Mouse (Mus musculus) midbrain, embryonic 11.5 days (tissue): Measurements from ENCODE around the gene Asb9. TPM values are rescaled to one million over a fixed set of nuclear protein-coding genes. Genes with fewer than 3 reads are reported as not detected.

Experiments
- ATAC-seq: fragments of 200-750 bp; cut with Nextera tagmentation; 2 replicates; pipeline ENCODE4 v1.8.0; 2017; ENCODE audit warnings: moderate TSS enrichment, moderate library complexity; ENCODE audit not compliant: low FRiP score
- DNase-seq: peaks from one replicate; pipeline ENCODE4 v3.0.0; 2015; ENCODE audit warnings: low spot score; ENCODE audit errors: missing footprints
- H3K27ac ChIP-seq: fragments of 300-500 bp; sonication (generic); 2 replicates; pipeline ENCODE4 v1.5.1; 2014; ENCODE audit warnings: low read depth, low read length
- H3K27me3 ChIP-seq: fragments of 300-500 bp; sonication (generic); 2 replicates; pipeline ENCODE4 v1.6.1; 2014; ENCODE audit warnings: mild to moderate bottlenecking, low read length, moderate library complexity, mixed read lengths; ENCODE audit not compliant: control insufficient read depth, insufficient read depth
- H3K36me3 ChIP-seq: fragments of 300-500 bp; sonication (generic); 2 replicates; pipeline ENCODE4 v1.6.1; 2014; ENCODE audit warnings: mild to moderate bottlenecking, low read length, moderate library complexity, mixed read lengths; ENCODE audit not compliant: control insufficient read depth, insufficient read depth
- H3K4me1 ChIP-seq: fragments of 300-500 bp; sonication (generic); 2 replicates; pipeline ENCODE4 v1.6.1; 2014; ENCODE audit warnings: low read length; ENCODE audit not compliant: control insufficient read depth, insufficient read depth
- H3K4me2 ChIP-seq: fragments of 300-500 bp; sonication (generic); 2 replicates; pipeline ENCODE4 v1.6.1; 2014; ENCODE audit warnings: mild to moderate bottlenecking, moderate library complexity
- H3K4me3 ChIP-seq: fragments of 300-500 bp; sonication (generic); 2 replicates; pipeline ENCODE4 v1.5.1; 2014; ENCODE audit warnings: low read depth, low read length
- H3K9ac ChIP-seq: fragments of 300-500 bp; sonication (generic); 2 replicates; pipeline ENCODE4 v1.6.1; 2014; ENCODE audit warnings: low read length
- H3K9me3 ChIP-seq: fragments of 300-500 bp; sonication (generic); 2 replicates; pipeline ENCODE4 v1.6.1; 2016; ENCODE audit warnings: low read length; ENCODE audit not compliant: control insufficient read depth
- WGBS: fragments of 180-500 bp; shearing (Covaris S2); extraction: QIAGEN DNeasy Blood & Tissue Kit; methylation state at CpG from one replicate; pipeline ENCODE4 v1.1.7; 2014; 5-methylcytosine and 5-hydroxymethylcytosine counted together
- polyA plus RNA-seq: library from polyadenylated mRNA; unstranded; fragments of >200 nt; fragmentation: Nextera tagmentation; extraction: Ambion mirVana; gene quantifications from 2 replicates; pipeline ENCODE4 v1.2.1, GENCODE M21; 2014

Gene Asb9
- polyA plus RNA-seq, 1 experiment from 2014 or later, result 0.63 TPM

DNA sequence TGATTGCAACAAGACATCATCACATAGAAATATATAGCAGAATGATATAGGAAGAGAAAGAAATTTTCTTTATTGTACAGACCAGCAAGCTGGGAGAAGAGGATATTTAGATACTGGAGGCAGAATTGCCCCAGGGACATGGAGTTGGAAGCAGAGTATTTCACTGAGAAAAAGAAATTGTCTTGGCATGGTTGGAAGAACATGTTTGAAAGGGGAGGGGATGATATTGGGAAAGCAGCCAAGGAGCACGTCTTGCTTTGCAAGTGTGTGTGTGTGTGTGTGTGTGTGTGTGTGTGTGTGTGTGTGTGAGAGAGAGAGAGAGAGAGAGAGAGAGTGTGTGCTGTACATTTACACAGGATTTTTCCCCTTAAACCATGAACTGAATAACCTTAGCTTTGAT is 64.1 kb downstream of the Asb9 start:
- Histone ChIP-seq H3K36me3 (no peaks in the 10 kb centered on the region), H3K27ac (no peak overlapping the region), H3K4me3 (no peak overlapping the region), H3K4me2 (no peak overlapping the region), H3K27me3 (0 out of 2 replicates have a peak, but pooled peaks cover 2% of the 10 kb centered on the region), H3K9ac (no peak overlapping the region), H3K4me1 (no peaks in the 10 kb centered on the region), H3K9me3 (no peaks in the 10 kb centered on the region)
- no peak for DNase-seq
- 77% methylated on average over 1 of the region's 1 CpGs for WGBS
- ATAC-seq, result no peak

DNA sequence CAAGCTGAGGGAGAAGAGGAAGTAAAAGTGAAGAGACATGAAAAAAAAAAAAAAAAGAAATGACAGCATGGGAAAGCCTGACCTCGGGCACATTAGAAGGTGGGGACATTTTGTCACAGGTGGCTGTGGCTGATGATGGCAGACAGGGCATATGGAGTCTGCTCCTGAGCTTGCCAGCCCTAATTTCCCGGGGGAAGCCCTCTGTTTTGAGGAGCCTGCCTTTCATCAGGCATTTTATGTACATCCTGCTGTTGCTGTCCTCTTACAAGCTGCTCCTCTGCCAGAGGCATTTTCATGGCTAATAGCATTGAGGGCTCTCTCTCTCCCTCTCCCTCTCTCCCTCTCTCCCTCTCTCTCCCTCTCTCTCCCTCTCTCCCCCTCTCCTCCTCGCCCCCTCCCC is 70.8 kb downstream of the Asb9 start:
- DNase-seq (no peak), ATAC-seq (no peak)
- H3K36me3 ChIP-seq, result no peaks in the 10 kb centered on the region
- no peaks in the 10 kb centered on the region for H3K4me1 ChIP-seq
- no peak overlapping the region for H3K4me3 ChIP-seq
- no peaks in the 10 kb centered on the region for H3K9me3 ChIP-seq
- 76% methylated on average over 3 of the region's 3 CpGs for WGBS
- no peak overlapping the region for H3K27ac ChIP-seq
- 0 out of 2 replicates have a peak, but pooled peaks cover 2% of the 10 kb centered on the region for H3K27me3 ChIP-seq
- no peak overlapping the region for H3K4me2 ChIP-seq
- no peak overlapping the region for H3K9ac ChIP-seq

Other genes starting within 250 kb of the Asb9 start
- 0.52 and 0.66 TPM in 2 replicates for gene Bmx, start 248.1 kb upstream of the Asb9 start, polyA plus RNA-seq
- 6.4 and 6.7 TPM in 2 replicates for gene Pir, start 237.0 kb upstream of the Asb9 start, polyA plus RNA-seq
- gene Vegfd, start 132.9 kb upstream of the Asb9 start, polyA plus RNA-seq, result 0.79 and 1.0 TPM in 2 replicates
- gene Piga, start 86.5 kb upstream of the Asb9 start, polyA plus RNA-seq, result 15.8 and 17.5 TPM in 2 replicates
- gene Asb11, start 69.3 kb upstream of the Asb9 start, polyA plus RNA-seq, result not detected in 2 replicates